Mouse (Mus musculus) neural tube, embryonic 13.5 days (tissue): ENCODE measurements around the gene Snd1. TPM values are rescaled to one million over a fixed set of nuclear protein-coding genes. Genes with fewer than 3 reads are reported as not detected.
A peak's percentile ranks its signal among the peaks of the same experiment; 100 is the strongest.

Experiments
- ATAC-seq: fragments of 200-750 bp; cut with Nextera tagmentation; 2 replicates; pipeline ENCODE4 v1.8.0; 2017; ENCODE audit warnings: low read depth, mild to moderate bottlenecking, moderate TSS enrichment, moderate library complexity
- H3K27ac ChIP-seq: fragments of 300-500 bp; sonication (generic); replicated peaks from 2 replicates; pipeline ENCODE4 v1.5.1; 2015; ENCODE audit warnings: moderate library complexity, mild to moderate bottlenecking, inconsistent platforms
- H3K27me3 ChIP-seq: fragments of 300-500 bp; sonication (generic); 2 replicates; pipeline ENCODE4 v1.6.1; 2015; ENCODE audit warnings: mild to moderate bottlenecking, inconsistent platforms
- H3K36me3 ChIP-seq: fragments of 300-500 bp; sonication (generic); 2 replicates; pipeline ENCODE4 v1.6.1; 2015; ENCODE audit warnings: mild to moderate bottlenecking, inconsistent platforms
- H3K4me1 ChIP-seq: fragments of 300-500 bp; sonication (generic); replicated peaks from 2 replicates; pipeline ENCODE4 v1.6.1; 2015; ENCODE audit warnings: inconsistent platforms
- H3K4me2 ChIP-seq: fragments of 300-500 bp; sonication (generic); 2 replicates; pipeline ENCODE4 v1.6.1; 2015; ENCODE audit warnings: inconsistent platforms, mild to moderate bottlenecking, moderate library complexity
- H3K4me3 ChIP-seq: fragments of 300-500 bp; sonication (generic); 2 replicates; pipeline ENCODE4 v1.5.1; 2015; ENCODE audit warnings: mild to moderate bottlenecking, inconsistent platforms
- H3K9ac ChIP-seq: fragments of 300-500 bp; sonication (generic); 2 replicates; pipeline ENCODE4 v1.6.1; 2015; ENCODE audit warnings: moderate library complexity, mild to moderate bottlenecking, inconsistent platforms
- H3K9me3 ChIP-seq: fragments of 300-500 bp; sonication (generic); 2 replicates; pipeline ENCODE4 v1.6.1; 2016; ENCODE audit warnings: inconsistent platforms
- WGBS: fragments of 180-500 bp; shearing (Covaris S2); methylation state at CpG from one replicate; pipeline ENCODE4 v1.1.7; 2015; 5-methylcytosine and 5-hydroxymethylcytosine counted together
- polyA plus RNA-seq: library from polyadenylated mRNA; unstranded; fragments of >200 nt; fragmentation: Nextera tagmentation; extraction: Ambion mirVana; gene quantifications from 2 replicates; pipeline ENCODE4 v1.2.1, GENCODE M21; 2015

Gene Snd1
- 77.5 and 83.3 TPM in 2 replicates for polyA plus RNA-seq

DNA sequence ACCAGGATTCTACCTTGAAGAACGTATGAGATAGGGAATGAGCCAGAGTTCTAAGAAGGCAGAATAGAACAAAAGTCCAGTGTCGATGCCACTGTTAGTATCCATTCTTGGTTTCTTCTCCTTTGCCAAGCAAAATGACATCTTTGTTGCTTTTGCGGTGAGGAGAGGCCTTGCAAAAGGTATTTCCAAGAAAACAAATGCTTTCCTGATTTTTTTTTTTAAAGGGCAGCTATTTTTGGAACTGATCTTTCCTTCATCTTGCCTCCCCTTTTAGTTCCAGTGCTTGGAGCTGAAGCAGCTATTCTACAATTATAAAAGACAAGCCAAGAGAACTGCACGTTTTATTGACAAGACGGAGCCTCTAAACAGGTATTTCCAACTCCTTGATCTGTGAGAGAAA lies at the start of gene Snd1:
Gene Snd1 (plus strand): TSS at position 301 of the 400 bp plus-strand sequence.
- no peak for ATAC-seq
- Histone ChIP-seq H3K4me3 (no peak within 1 kb of the TSS), H3K36me3 (no peaks in the 10 kb centered on the region), H3K4me1 (peaks cover 6% of the 10 kb centered on the region), H3K4me2 (no peak within 1 kb of the TSS), H3K27ac (no peak within 1 kb of the TSS), H3K9me3 (no peaks in the 10 kb centered on the region), H3K27me3 (no peaks in the 10 kb centered on the region), H3K9ac (no peak within 1 kb of the TSS)
- 84% methylated on average over 5 of the region's 5 CpGs for WGBS

DNA sequence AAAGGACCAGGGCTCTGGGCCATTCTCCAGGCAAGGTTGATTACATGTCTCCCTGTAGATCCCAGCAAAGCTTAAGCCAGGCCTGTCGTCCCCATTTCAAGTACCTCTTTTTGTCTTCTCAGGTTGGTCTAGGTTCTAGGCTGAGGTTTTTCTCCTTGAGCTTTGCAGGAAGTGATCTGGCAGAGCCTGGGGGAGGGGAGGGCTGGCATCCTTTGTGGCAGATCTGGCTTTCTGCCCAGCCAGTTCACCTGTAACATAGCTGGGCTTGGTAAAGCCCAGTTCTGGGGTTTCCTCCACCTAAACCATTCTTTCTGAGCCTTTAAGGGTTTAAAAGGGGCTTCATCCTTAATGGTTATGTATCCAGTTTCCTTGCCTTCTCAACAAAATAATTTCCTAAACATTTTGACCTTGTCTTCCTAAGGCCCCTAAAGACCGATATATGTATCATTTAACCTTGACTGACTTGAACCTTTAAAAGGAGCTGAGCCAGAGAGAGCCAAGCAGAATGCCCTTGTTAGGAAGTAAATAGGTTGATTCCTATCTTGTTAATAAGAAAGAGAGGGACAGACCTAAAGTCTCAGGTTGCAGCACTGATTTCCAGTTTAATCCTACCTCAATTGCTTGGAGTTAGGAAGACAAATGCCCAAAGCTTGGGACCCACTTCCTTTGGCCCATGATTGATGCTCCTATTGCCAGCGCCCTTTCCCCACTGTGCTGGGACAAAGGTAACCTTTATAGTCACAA lies 47.7 kb upstream of the Snd1 start, which contains the start of gene Fscn3:
Gene Fscn3 (plus strand): TSS at position 694 of the 744 bp plus-strand sequence.
- 75% methylated on average over 3 of the region's 3 CpGs for WGBS
- Histone ChIP-seq H3K4me1 (peaks cover 24% of the 10 kb centered on the region), H3K27ac (no peak within 1 kb of the TSS), H3K36me3 (peaks cover 30% of the 10 kb centered on the region), H3K4me3 (no peak within 1 kb of the TSS), H3K9ac (no peak within 1 kb of the TSS), H3K4me2 (no peak within 1 kb of the TSS), H3K9me3 (no peaks in the 10 kb centered on the region), H3K27me3 (no peaks in the 10 kb centered on the region)
- ATAC-seq, result no peak

DNA sequence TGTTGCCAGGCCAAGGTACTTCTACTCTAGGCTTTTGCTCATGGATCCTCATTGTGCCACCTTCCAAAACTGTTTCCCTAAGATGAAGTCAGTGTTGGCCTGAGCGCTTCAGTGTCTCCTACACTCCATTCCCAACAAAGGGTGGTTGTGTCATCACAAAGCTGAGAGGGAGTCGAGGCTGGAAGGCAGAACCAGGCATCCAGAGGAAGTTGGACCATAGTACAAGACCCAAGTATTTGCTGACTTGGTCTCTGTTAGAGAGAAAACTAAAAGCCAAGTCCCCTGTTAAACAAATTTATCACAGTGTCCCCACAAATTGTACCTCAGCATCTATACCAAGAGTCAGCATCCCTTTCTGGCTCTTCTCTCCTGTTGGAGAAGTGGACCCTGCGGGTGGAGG lies 46.6 kb upstream of the Snd1 start, which contains the start of gene Gcc1:
Gene Gcc1 (minus strand): TSS at position 101 of the 400 bp plus-strand sequence.
- Histone ChIP-seq H3K36me3 (peaks cover 30% of the 10 kb centered on the region), H3K27ac (no peak within 1 kb of the TSS), H3K4me3 (no peak within 1 kb of the TSS), H3K4me1 (peaks cover 22% of the 10 kb centered on the region), H3K27me3 (no peaks in the 10 kb centered on the region), H3K9me3 (no peaks in the 10 kb centered on the region), H3K4me2 (no peak within 1 kb of the TSS), H3K9ac (no peak within 1 kb of the TSS)
- no peak for ATAC-seq
- WGBS, result 86% methylated on average over 3 of the region's 3 CpGs

DNA sequence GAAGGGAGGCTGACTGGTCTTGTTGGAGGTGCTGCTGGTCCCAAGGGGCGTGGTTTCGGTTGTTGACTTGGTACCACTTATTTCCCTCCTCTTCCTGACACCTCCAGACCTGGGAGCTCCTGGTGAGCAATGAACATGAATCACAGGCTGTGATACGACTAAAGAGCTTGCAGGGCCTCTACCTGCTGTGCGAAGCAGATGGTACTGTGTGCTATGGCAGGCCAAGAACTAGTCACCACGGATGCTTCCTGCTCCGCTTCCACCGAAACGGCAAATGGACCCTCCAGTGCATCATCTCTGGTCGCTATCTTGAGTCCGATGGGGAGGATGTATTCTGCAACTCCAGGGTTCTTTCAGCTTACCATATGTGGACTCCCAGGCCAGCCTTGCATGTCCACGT lies 45.1 kb upstream of the Snd1 start:
- H3K27ac ChIP-seq, result no peak overlapping the region
- H3K27me3 ChIP-seq, result no peaks in the 10 kb centered on the region
- ATAC-seq, result no peak
- no peak overlapping the region for H3K4me2 ChIP-seq
- no peaks in the 10 kb centered on the region for H3K9me3 ChIP-seq
- peaks cover 14% of the 10 kb centered on the region for H3K4me1 ChIP-seq
- WGBS, result 88% methylated on average over 11 of the region's 11 CpGs
- no peak overlapping the region for H3K4me3 ChIP-seq
- peaks cover 30% of the 10 kb centered on the region for H3K36me3 ChIP-seq
- no peak overlapping the region for H3K9ac ChIP-seq

DNA sequence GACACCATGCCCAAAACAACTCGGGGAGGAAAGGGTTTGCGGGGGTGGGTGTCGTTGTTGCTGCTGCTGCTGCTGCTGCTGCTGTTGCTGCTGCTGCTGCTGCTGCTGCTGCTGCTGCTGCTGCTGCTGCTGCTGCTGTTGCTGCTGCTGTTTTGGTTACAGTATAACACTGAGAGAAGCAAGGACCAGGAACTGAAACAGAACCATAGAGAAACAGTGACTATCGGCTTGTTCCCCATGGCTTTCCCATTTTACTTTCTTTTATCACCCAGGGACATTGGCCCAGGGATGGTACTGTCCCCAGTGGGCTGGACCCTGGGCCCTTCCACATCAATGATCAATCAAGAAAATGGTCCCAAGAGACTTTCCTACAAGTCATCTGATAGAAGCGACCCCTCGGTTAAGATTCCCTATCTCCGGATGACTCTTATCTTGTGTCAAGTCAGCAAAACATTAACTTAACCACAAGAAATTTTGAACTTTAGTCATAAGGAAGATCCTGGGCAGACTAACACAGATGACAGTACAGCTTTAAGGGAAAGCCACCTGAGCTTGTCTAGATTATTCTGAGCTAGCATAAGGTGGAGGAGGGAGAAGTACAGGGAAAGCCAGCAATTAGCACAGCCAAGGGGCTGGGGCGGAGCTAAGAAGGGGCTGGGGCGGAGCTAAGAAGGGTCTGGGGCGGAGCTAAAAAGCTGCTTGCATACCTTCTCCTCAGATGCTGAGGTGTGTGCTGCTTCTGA lies 44.0 kb upstream of the Snd1 start:
- 84% methylated on average over 10 of the region's 10 CpGs for WGBS
- no peaks in the 10 kb centered on the region for H3K9me3 ChIP-seq
- ATAC-seq, result no peak
- no peak overlapping the region for H3K27ac ChIP-seq
- H3K4me1 ChIP-seq, result 0 out of 2 replicates have a peak, but pooled peaks cover 3% of the 10 kb centered on the region
- H3K4me3 ChIP-seq, result no peak overlapping the region
- peaks cover 23% of the 10 kb centered on the region for H3K36me3 ChIP-seq
- H3K27me3 ChIP-seq, result no peaks in the 10 kb centered on the region
- no peak overlapping the region for H3K4me2 ChIP-seq
- H3K9ac ChIP-seq, result no peak overlapping the region

DNA sequence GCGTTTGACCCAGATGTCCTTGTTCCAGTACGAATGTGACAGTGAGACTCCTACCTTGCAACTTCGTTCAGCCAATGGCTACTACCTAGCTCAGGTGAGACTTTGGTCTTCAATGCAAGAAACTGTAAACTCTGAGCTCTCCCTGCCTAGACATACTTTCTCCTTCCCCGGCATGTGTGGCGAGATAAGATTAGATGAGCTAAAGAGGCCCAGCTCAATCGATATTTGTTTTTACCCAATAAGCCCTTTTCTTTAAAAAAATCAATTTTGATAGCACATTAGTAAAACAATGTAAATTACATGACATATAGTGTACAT lies 43.4 kb upstream of the Snd1 start:
- Histone ChIP-seq H3K36me3 (peaks cover 17% of the 10 kb centered on the region), H3K4me1 (no peaks in the 10 kb centered on the region), H3K9ac (no peak overlapping the region), H3K27me3 (no peaks in the 10 kb centered on the region), H3K9me3 (no peaks in the 10 kb centered on the region), H3K4me2 (no peak overlapping the region), H3K27ac (no peak overlapping the region), H3K4me3 (no peak overlapping the region)
- ATAC-seq, result no peak
- WGBS, result 80% methylated on average over 6 of the region's 6 CpGs

DNA sequence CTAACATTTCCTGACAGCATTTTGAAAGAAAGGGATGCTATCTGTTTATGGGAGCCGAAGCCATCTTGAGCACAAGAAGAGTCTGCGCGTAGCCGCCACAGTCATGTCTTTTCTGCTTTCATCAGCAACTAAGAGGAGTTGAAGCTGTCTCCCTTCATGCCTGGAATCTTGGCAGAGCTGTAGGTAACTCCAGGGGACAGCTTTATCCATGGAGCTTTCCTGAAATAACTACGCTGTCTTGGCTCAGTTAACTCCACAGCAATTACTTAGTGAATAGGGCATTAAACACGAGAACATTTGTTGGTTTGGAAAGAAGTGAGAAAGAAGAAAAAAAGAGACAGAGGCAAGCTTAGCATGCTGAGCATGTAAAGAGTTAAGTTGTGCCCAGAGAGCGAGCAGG lies 27.0 kb upstream of the Snd1 start:
- H3K4me3 ChIP-seq, result no peak overlapping the region
- no peak overlapping the region for H3K9ac ChIP-seq
- H3K27me3 ChIP-seq, result peaks cover 32% of the 10 kb centered on the region
- H3K4me2 ChIP-seq, result no peak overlapping the region
- no peak overlapping the region for H3K27ac ChIP-seq
- ATAC-seq, result no peak
- H3K9me3 ChIP-seq, result no peaks in the 10 kb centered on the region
- H3K36me3 ChIP-seq, result no peaks in the 10 kb centered on the region
- 73% methylated on average over 7 of the region's 7 CpGs for WGBS
- H3K4me1 ChIP-seq, result peaks cover 10% of the 10 kb centered on the region

DNA sequence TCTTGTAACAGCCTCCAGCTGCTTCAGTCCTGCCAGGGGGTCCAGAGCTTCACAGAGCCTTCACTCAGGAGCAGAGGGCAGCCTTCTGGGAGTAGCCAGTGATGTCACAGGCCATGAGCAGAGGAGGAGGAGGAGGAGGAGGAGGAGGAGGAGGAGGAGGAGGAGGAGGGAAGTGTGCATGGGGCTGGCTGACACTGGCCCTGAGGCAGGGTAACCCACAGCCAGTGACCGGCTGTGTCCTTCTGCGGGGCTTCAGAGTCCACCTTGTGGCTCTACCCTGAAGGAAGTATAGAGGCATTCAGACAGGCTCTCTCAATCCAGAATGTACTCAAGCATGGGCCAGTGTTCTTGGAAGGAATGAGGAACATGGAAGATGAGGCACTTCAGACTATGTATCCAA lies 25.7 kb upstream of the Snd1 start, which contains the start of gene Pax4:
Gene Pax4 (minus strand): TSS at position 101 of the 400 bp plus-strand sequence.
- no peaks in the 10 kb centered on the region for H3K36me3 ChIP-seq
- H3K4me1 ChIP-seq, result peaks cover 10% of the 10 kb centered on the region
- 65% methylated on average over 2 of the region's 2 CpGs for WGBS
- H3K9me3 ChIP-seq, result no peaks in the 10 kb centered on the region
- H3K4me3 ChIP-seq, result no peak within 1 kb of the TSS
- no peak within 1 kb of the TSS for H3K4me2 ChIP-seq
- peaks cover 36% of the 10 kb centered on the region for H3K27me3 ChIP-seq
- ATAC-seq, result no peak
- H3K9ac ChIP-seq, result no peak within 1 kb of the TSS
- H3K27ac ChIP-seq, result no peak within 1 kb of the TSS

DNA sequence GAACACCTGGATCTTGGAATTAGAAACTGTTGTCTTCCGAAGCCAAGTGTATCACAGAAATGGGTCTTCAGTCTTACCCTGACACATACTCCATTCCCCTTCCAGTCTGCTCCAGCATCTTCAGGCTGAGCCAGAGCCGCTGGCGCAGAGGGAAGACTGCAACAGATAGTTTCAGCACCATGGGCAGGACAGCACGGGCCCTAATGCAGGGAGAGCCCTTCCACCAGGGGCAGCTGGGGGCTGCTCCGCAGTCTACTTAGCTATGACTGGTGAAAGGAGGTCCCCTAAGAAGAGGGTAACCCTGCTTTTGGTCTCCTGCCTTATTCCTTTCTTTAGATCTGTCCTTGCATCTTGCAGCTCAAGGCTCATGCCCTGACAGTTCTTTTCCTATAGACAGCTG lies 24.5 kb upstream of the Snd1 start:
- Histone ChIP-seq H3K4me3 (no peak overlapping the region), H3K4me2 (no peak overlapping the region), H3K4me1 (peaks cover 10% of the 10 kb centered on the region), H3K36me3 (no peaks in the 10 kb centered on the region), H3K9me3 (no peaks in the 10 kb centered on the region), H3K9ac (no peak overlapping the region), H3K27me3 (peaks cover 36% of the 10 kb centered on the region), H3K27ac (no peak overlapping the region)
- 0 out of 2 replicates have a peak, but pooled peaks have one; percentile 27 for ATAC-seq
- 14% methylated on average over 5 of the region's 5 CpGs for WGBS

DNA sequence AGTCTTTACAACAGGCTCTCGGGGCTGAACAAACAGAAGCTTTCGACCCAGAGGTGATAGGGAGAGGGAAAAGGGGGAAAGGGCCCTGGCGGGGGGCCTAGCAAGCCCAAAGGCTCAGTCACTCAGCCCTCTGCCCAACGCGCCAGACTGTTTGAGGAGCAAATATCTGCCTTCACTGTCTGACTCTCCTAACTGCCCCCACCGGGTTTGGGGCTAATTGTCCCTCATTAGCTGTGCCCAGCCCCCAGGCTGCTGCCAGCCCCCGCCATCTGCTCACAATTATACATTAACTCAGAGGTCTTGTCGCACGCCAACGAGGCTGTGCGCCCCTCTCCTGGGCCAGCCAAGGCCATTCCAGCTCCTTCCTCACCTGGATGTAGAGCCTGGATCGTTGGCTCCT lies 24.0 kb upstream of the Snd1 start:
- no peaks in the 10 kb centered on the region for H3K36me3 ChIP-seq
- peaks cover 10% of the 10 kb centered on the region for H3K4me1 ChIP-seq
- H3K4me2 ChIP-seq, result peak overlapping the region; percentile 29
- no peak overlapping the region for H3K4me3 ChIP-seq
- H3K27ac ChIP-seq, result no peak overlapping the region
- no peaks in the 10 kb centered on the region for H3K9me3 ChIP-seq
- no peak overlapping the region for H3K9ac ChIP-seq
- peak; percentile 74 for ATAC-seq
- peaks cover 36% of the 10 kb centered on the region for H3K27me3 ChIP-seq
- 0% methylated on average over 12 of the region's 12 CpGs for WGBS

DNA sequence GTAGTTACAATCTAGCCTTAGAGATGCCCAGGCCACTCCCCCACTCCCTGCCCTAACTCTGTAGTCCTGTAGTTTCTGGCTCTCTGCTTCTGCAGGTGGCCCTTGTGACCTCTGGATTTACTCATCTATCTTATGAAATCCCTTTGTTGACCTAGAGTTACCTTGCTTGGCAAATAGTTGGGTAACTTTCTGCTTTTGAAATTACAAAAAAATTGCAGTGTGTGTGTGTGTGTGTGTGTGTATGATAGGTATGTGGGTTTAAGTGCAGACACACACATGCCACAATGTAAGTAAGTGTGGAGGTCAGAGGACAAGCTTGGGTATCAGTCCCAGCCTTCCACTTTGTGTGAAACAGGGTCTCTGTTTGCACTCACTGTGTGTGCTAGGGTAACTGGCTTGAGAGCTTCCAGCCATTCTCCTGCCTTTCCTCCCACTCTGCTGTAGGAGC lies 15.7 kb upstream of the Snd1 start:
- Histone ChIP-seq H3K4me1 (peaks cover 1% of the 10 kb centered on the region), H3K4me2 (no peak overlapping the region), H3K9ac (no peak overlapping the region), H3K27ac (no peak overlapping the region), H3K4me3 (no peak overlapping the region), H3K27me3 (no peaks in the 10 kb centered on the region; the same call in 1 of the 2 replicates), H3K9me3 (no peaks in the 10 kb centered on the region), H3K36me3 (no peaks in the 10 kb centered on the region)
- no peak for ATAC-seq

DNA sequence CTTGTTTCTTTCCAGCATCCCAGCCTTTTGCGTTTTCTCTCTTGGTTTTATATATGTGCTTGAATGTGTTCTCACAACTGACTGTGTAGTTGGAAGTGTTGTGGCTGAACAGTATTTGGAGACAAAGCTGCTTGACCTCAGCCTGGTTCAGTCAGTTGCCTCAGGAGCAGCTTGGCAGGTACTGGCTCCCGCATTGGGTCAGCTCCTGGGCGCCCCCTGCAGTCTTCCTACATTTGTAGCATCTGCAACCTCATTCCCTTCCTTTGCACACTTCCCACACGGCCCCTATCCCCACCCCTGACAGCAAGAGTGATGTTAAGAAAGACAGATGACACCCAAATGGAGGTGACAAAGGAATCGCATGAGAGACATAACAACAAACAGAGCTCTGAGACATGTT lies 14.4 kb upstream of the Snd1 start:
- no peak overlapping the region for H3K4me3 ChIP-seq
- no peaks in the 10 kb centered on the region for H3K9me3 ChIP-seq
- H3K27ac ChIP-seq, result no peak overlapping the region
- no peaks in the 10 kb centered on the region; the same call in 1 of the 2 replicates for H3K27me3 ChIP-seq
- 5% methylated on average over 5 of the region's 5 CpGs for WGBS
- peaks cover 10% of the 10 kb centered on the region for H3K4me1 ChIP-seq
- H3K36me3 ChIP-seq, result no peaks in the 10 kb centered on the region
- no peak overlapping the region for H3K9ac ChIP-seq
- no peak overlapping the region for H3K4me2 ChIP-seq
- ATAC-seq, result no peak
